Mouse (Mus musculus): Measurements from ENCODE around the gene Khdc1c.
"Not testable (repeated sequence)": the region's sequence is repeated elsewhere in the genome, so short reads cannot be mapped to it uniquely, and the experiment has no call there.

The Khdc1c gene

GRCm38 (mm10) chr1:21368031-21368430, at the start of gene Khdc1c:
Khdc1c (plus strand) TSS chr1:21368331.
- not testable (repeated sequence) for DNase-seq

GRCm38 (mm10) chr1:21320271-21320670, 47.9 kb upstream of the Khdc1c start:
- not testable (repeated sequence) for DNase-seq

- DNase-seq = no peak
Measured at GRCm38 (mm10) chr1:21321656-21322055, 46.5 kb upstream of the Khdc1c start.

- no peak for DNase-seq
Measured at GRCm38 (mm10) chr1:21323996-21324574, 44.0 kb upstream of the Khdc1c start.

- DNase-seq = no peak
Measured at GRCm38 (mm10) chr1:21324633-21325032, 43.5 kb upstream of the Khdc1c start.

- no peak for DNase-seq
Measured at GRCm38 (mm10) chr1:21326733-21327132, 41.4 kb upstream of the Khdc1c start.

GRCm38 (mm10) chr1:21331161-21331560, 37.0 kb upstream of the Khdc1c start:
- DNase-seq = not testable (repeated sequence)

GRCm38 (mm10) chr1:21333222-21333973, 34.7 kb upstream of the Khdc1c start:
- peak; percentile 16 to 54 for DNase-seq

GRCm38 (mm10) chr1:21335836-21336235, 32.3 kb upstream of the Khdc1c start:
- no peak for DNase-seq

- DNase-seq = no peak
Measured at GRCm38 (mm10) chr1:21340745-21341144, 27.4 kb upstream of the Khdc1c start.

- DNase-seq = peak in 1 of 2 experiments; percentile 20
Measured at GRCm38 (mm10) chr1:21344253-21344652, 23.9 kb upstream of the Khdc1c start.

- not testable (repeated sequence) for DNase-seq
Measured at GRCm38 (mm10) chr1:21344752-21345151, 23.4 kb upstream of the Khdc1c start.

- DNase-seq = no peak
Measured at GRCm38 (mm10) chr1:21349341-21349740, 18.8 kb upstream of the Khdc1c start, which contains the start of gene Khdc1a. Khdc1a (plus strand) TSS chr1:21349641.

GRCm38 (mm10) chr1:21383256-21383655, 15.1 kb downstream of the Khdc1c start, which contains the start of gene Khdc1b:
Khdc1b (plus strand) TSS chr1:21383556.
- no peak for DNase-seq

- no peak for DNase-seq
Measured at GRCm38 (mm10) chr1:21391138-21391671, 23.1 kb downstream of the Khdc1c start.

GRCm38 (mm10) chr1:21402804-21403203, 34.7 kb downstream of the Khdc1c start:
- no peak for DNase-seq

- DNase-seq = no peak
Measured at GRCm38 (mm10) chr1:21407266-21407665, 39.1 kb downstream of the Khdc1c start.

GRCm38 (mm10) chr1:21411331-21412196, 43.4 kb downstream of the Khdc1c start:
- peak in 1 of 2 experiments; percentile 7 for DNase-seq

GRCm38 (mm10) chr1:21412197-21412555, 44.0 kb downstream of the Khdc1c start:
- no peak for DNase-seq

- no peak for DNase-seq
Measured at GRCm38 (mm10) chr1:21419370-21419769, 51.2 kb downstream of the Khdc1c start.
